Mouse (Mus musculus) cortical plate, adult 2 months (tissue): ENCODE data around the gene Tbc1d2. TPM values are rescaled to one million over a fixed set of nuclear protein-coding genes. Genes with fewer than 3 reads are reported as not detected.

Source experiments
- H3K27ac ChIP-seq: fragments of 200-500 bp; 2 replicates; pipeline ENCODE4 v1.5.1; 2012; ENCODE audit warnings: low read length, control low read depth, inconsistent platforms; ENCODE audit not compliant: insufficient read depth
- H3K4me1 ChIP-seq: fragments of 200-500 bp; 2 replicates; pipeline ENCODE4 v1.6.1; 2011; ENCODE audit warnings: low read length; ENCODE audit not compliant: control insufficient read depth, insufficient read depth
- H3K4me3 ChIP-seq: fragments of 200-500 bp; 2 replicates; pipeline ENCODE4 v1.5.1; 2011; ENCODE audit warnings: mild to moderate bottlenecking, low read length, control low read depth; ENCODE audit not compliant: insufficient read depth
- CTCF ChIP-seq: fragments of 200-500 bp; IDR thresholded peaks from 2 replicates; pipeline ENCODE4 v1.5.1; 2011; ENCODE audit warnings: mild to moderate bottlenecking, control low read depth, low read length; ENCODE audit not compliant: insufficient read depth; ENCODE audit errors: extremely low read depth
- POLR2A ChIP-seq: fragments of 200-500 bp; IDR thresholded peaks from 2 replicates; pipeline ENCODE4 v1.6.1; 2011; ENCODE audit warnings: mild to moderate bottlenecking, low read length, control low read depth; ENCODE audit not compliant: insufficient read depth; ENCODE audit errors: extremely low read depth
- polyA plus RNA-seq: library from polyadenylated mRNA; depleted of rRNA; stranded (reverse); fragments of >200 nt; gene quantifications from 2 replicates; pipeline ENCODE4 v1.2.3, GENCODE M21; 2012

Tbc1d2 gene
- polyA plus RNA-seq, 1 experiment, result 5.6 TPM

GRCm38 (mm10) chr4:46668620-46669019 lies 18.6 kb upstream of the Tbc1d2 start:
- TF ChIP-seq CTCF, result no peak
- TF ChIP-seq POLR2A, result no peak
- Histone ChIP-seq H3K4me3 (no peak overlapping the region), H3K4me1 (peaks cover 3% of the 10 kb centered on the region; the same call in 1 of the 2 replicates), H3K27ac (peak overlapping the region; percentile 79)

GRCm38 (mm10) chr4:46666420-46666819 lies 16.4 kb upstream of the Tbc1d2 start:
- Histone ChIP-seq H3K4me1 (peaks cover 3% of the 10 kb centered on the region; the same call in 1 of the 2 replicates), H3K27ac (no peak overlapping the region), H3K4me3 (no peak overlapping the region)
- TF ChIP-seq CTCF, result no peak
- TF ChIP-seq POLR2A, result no peak

- Histone ChIP-seq H3K27ac (no peak overlapping the region), H3K4me3 (no peak overlapping the region), H3K4me1 (peaks cover 3% of the 10 kb centered on the region; the same call in 1 of the 2 replicates)
- TF ChIP-seq POLR2A, result no peak
- TF ChIP-seq CTCF, result 0 out of 2 replicates have a peak, but pooled peaks have one; percentile 10
Observed at GRCm38 (mm10) chr4:46665371-46665774, 15.4 kb upstream of the Tbc1d2 start.

- no peak overlapping the region for H3K4me3 ChIP-seq
- H3K27ac ChIP-seq, result no peak overlapping the region
- TF ChIP-seq CTCF, result no peak
- TF ChIP-seq POLR2A, result no peak
Observed at GRCm38 (mm10) chr4:46664123-46665009, 14.4 kb upstream of the Tbc1d2 start.

GRCm38 (mm10) chr4:46661433-46661832 lies 11.4 kb upstream of the Tbc1d2 start:
- no peak overlapping the region for H3K27ac ChIP-seq
- H3K4me1 ChIP-seq, result no peaks in the 10 kb centered on the region
- no peak overlapping the region for H3K4me3 ChIP-seq
- TF ChIP-seq POLR2A (no peak), CTCF (no peak)

More at GRCm38 (mm10) chr4:46664123-46665009, 14.4 kb upstream of the Tbc1d2 start:
- H3K4me1 ChIP-seq, result peaks cover 3% of the 10 kb centered on the region; the same call in 1 of the 2 replicates

GRCm38 (mm10) chr4:46658946-46659345 lies 8.9 kb upstream of the Tbc1d2 start:
- H3K4me1 ChIP-seq, result no peaks in the 10 kb centered on the region
- TF ChIP-seq CTCF (no peak), POLR2A (no peak)
- H3K4me3 ChIP-seq, result no peak overlapping the region
- no peak overlapping the region for H3K27ac ChIP-seq

GRCm38 (mm10) chr4:46657116-46657515 lies 7.1 kb upstream of the Tbc1d2 start:
- no peak for TF ChIP-seq POLR2A
- peak; percentile 78 for TF ChIP-seq CTCF
- Histone ChIP-seq H3K4me3 (no peak overlapping the region), H3K4me1 (no peaks in the 10 kb centered on the region), H3K27ac (no peak overlapping the region)

GRCm38 (mm10) chr4:46655956-46656355 lies 5.9 kb upstream of the Tbc1d2 start:
- Histone ChIP-seq H3K4me1 (no peaks in the 10 kb centered on the region), H3K27ac (no peak overlapping the region), H3K4me3 (no peak overlapping the region)
- TF ChIP-seq POLR2A, result no peak

- Histone ChIP-seq H3K27ac (no peak overlapping the region), H3K4me3 (no peak overlapping the region), H3K4me1 (no peaks in the 10 kb centered on the region)
- no peak for TF ChIP-seq CTCF
- TF ChIP-seq POLR2A, result no peak
Observed at GRCm38 (mm10) chr4:46655298-46655697, 5.3 kb upstream of the Tbc1d2 start.

- peaks cover 5% of the 10 kb centered on the region; the same call in 1 of the 2 replicates for H3K4me1 ChIP-seq
- no peak overlapping the region for H3K27ac ChIP-seq
- TF ChIP-seq POLR2A (no peak), CTCF (no peak)
- H3K4me3 ChIP-seq, result peak overlapping the region; percentile 54
Observed at GRCm38 (mm10) chr4:46649161-46649560, 848 bp downstream of the Tbc1d2 start.
